Mouse (Mus musculus) myocyte (in vitro differentiated cells): ENCODE measurements around the gene Pianp. TPM values are rescaled to one million over a fixed set of nuclear protein-coding genes. Genes with fewer than 3 reads are reported as not detected.

Experiments used
- H3K27me3 ChIP-seq: one replicate; pipeline ENCODE4 v1.6.1; 2011; ENCODE audit not compliant: control insufficient read depth, insufficient read depth, insufficient read length
- H3K36me3 ChIP-seq: one replicate; pipeline ENCODE4 v1.6.1; 2011; ENCODE audit not compliant: control insufficient read depth, insufficient read depth
- H3K4me2 ChIP-seq: one replicate; pipeline ENCODE4 v1.6.1; 2011; ENCODE audit warnings: low read depth, control low read depth
- H3K4me3 ChIP-seq: one replicate; pipeline ENCODE4 v1.5.1; 2011; ENCODE audit warnings: mild to moderate bottlenecking, control low read depth, moderate library complexity
- H3K79me2 ChIP-seq: one replicate; pipeline ENCODE4 v1.6.1; 2011; ENCODE audit not compliant: control insufficient read depth, insufficient read depth
- H3ac ChIP-seq: one replicate; pipeline ENCODE4 v1.6.1; 2011; ENCODE audit not compliant: control insufficient read depth, insufficient read length
- CEBPB ChIP-seq: IDR thresholded peaks from 2 replicates; pipeline ENCODE4 v1.6.1; 2011; ENCODE audit warnings: mild to moderate bottlenecking, moderate library complexity; ENCODE audit not compliant: poor library complexity, insufficient read depth, severe bottlenecking
- E2F4 ChIP-seq: IDR thresholded peaks from one replicate; pipeline ENCODE4 v1.6.1; 2011; ENCODE audit warnings: mild to moderate bottlenecking, control low read depth, moderate library complexity; ENCODE audit not compliant: insufficient read depth
- MAX ChIP-seq: IDR thresholded peaks from one replicate; pipeline ENCODE4 v1.6.1; 2011; ENCODE audit warnings: low read depth, mild to moderate bottlenecking, control low read depth
- MYOD1 ChIP-seq, 3 experiments: IDR thresholded peaks; one replicate each; pipeline ENCODE4 v1.6.1; 2011; ENCODE audit warnings: control low read depth in 2 of 3, low read depth in 2 of 3, mild to moderate bottlenecking in 2 of 3, moderate library complexity in 1 of 3; ENCODE audit not compliant: insufficient read length in 2 of 3, control insufficient read depth in 1 of 3
- MYOG ChIP-seq, 3 experiments: IDR thresholded peaks; one replicate each; pipeline ENCODE4 v1.6.1; 2011; ENCODE audit warnings: control low read depth in 2 of 3, low read depth in 2 of 3, mild to moderate bottlenecking in 2 of 3; ENCODE audit not compliant: insufficient read length in 2 of 3, control insufficient read depth in 1 of 3, insufficient read depth in 1 of 3
- POLR2A ChIP-seq: IDR thresholded peaks from one replicate; pipeline ENCODE4 v1.6.1; 2011; ENCODE audit warnings: low read depth, mild to moderate bottlenecking, control low read depth, moderate library complexity; ENCODE audit not compliant: insufficient read length
- POLR2AphosphoS2 ChIP-seq: IDR thresholded peaks from one replicate; pipeline ENCODE4 v1.6.1; 2011; ENCODE audit warnings: low read depth, control low read depth; ENCODE audit not compliant: insufficient read length
- REST ChIP-seq: IDR thresholded peaks from one replicate; pipeline ENCODE4 v1.6.1; 2011; ENCODE audit warnings: mild to moderate bottlenecking, control low read depth, moderate library complexity; ENCODE audit not compliant: insufficient read depth, insufficient read length
- SRF ChIP-seq: IDR thresholded peaks from one replicate; pipeline ENCODE4 v1.6.1; 2011; ENCODE audit warnings: low read depth; ENCODE audit not compliant: control insufficient read depth, insufficient read length
- TCF12 ChIP-seq: IDR thresholded peaks from one replicate; pipeline ENCODE4 v1.6.1; 2011; ENCODE audit warnings: mild to moderate bottlenecking, control low read depth; ENCODE audit not compliant: poor library complexity, insufficient read depth, severe bottlenecking
- TCF3 ChIP-seq: IDR thresholded peaks from one replicate; pipeline ENCODE4 v1.6.1; 2011; ENCODE audit warnings: low read depth, control low read depth; ENCODE audit not compliant: insufficient read length
- USF1 ChIP-seq: IDR thresholded peaks from one replicate; pipeline ENCODE4 v1.6.1; 2011; ENCODE audit warnings: low read depth, mild to moderate bottlenecking, control low read depth, moderate library complexity
- polyA plus RNA-seq: library from polyadenylated mRNA; unstranded; fragments of >200 nt; fragmentation: generic; extraction: Trizol; gene quantifications from one replicate; pipeline ENCODE4 v1.2.1, GENCODE M21; 2012; ENCODE audit warnings: missing spikeins

Pianp gene
- polyA plus RNA-seq, 1 experiment: 1.1 TPM

DNA sequence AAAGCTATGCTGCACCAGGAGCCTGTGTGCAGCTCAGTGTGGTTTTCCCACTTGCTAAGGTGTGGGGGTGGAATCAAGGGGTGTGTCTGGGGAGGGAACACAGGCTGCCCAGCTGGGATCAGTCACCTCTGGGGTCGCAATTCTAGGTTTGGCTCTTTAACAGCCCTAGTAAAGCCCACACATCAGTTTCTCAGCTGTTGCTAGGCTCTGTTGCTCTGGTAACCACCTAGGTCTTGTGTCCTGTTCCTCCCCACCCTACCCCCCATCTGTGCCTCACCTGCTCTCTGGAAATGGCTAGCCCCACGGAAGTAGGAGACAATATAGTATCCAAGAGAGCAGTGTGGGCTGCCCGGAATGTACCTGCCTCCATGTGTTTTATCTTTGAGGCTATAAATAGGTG is 7.2 kb downstream of the Pianp start:
- no peaks in the 10 kb centered on the region for H3K27me3 ChIP-seq
- H3K36me3 ChIP-seq: no peaks in the 10 kb centered on the region
- H3ac ChIP-seq: no peak overlapping the region
- TF ChIP-seq SRF (no peak), MYOG (IDR thresholded peaks at IDR 0.05; ENCODE audit: control insufficient read depth in 1 of 3, insufficient read depth in 1 of 3, insufficient read length in 2 of 3, low read depth in 2 of 3) (no peak), CEBPB (no peak)
- no peaks in the 10 kb centered on the region for H3K79me2 ChIP-seq
- H3K4me2 ChIP-seq: no peak overlapping the region
- no peak overlapping the region for H3K4me3 ChIP-seq

DNA sequence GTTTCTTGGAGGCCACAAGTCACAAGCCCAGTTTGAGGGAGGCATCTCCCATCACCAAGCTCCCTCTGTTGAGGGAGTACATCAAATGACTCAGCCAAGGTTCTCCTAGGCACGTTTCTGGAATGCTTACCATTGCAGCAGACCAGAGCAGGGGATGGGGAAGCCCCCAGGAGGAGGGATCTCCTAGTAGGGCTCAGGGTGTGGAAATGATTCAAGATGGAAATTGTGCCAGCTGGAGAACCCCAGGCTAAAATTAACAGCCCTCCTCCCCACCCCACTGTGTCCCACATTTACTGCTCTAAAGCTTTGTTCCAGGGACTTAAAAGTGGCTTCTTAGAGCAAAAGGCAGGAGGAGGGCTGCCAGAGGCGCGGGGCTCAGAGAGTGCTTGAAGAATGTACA is 8.6 kb downstream of the Pianp start:
- H3K4me2 ChIP-seq: no peak overlapping the region
- H3K27me3 ChIP-seq: no peaks in the 10 kb centered on the region
- H3ac ChIP-seq: no peak overlapping the region
- H3K79me2 ChIP-seq: peaks cover 6% of the 10 kb centered on the region
- TF ChIP-seq TCF3: no peak
- no peak for TF ChIP-seq USF1
- TF ChIP-seq SRF: no peak
- no peak for TF ChIP-seq CEBPB
- no peak for TF ChIP-seq POLR2AphosphoS2
- TF ChIP-seq REST: no peak
- TF ChIP-seq MYOD1 (IDR thresholded peaks at IDR 0.05; ENCODE audit: control insufficient read depth in 1 of 3, insufficient read length in 2 of 3, low read depth in 2 of 3): no peak
- TF ChIP-seq E2F4: no peak
- no peak for TF ChIP-seq MYOG (IDR thresholded peaks at IDR 0.05; ENCODE audit: control insufficient read depth in 1 of 3, insufficient read depth in 1 of 3, insufficient read length in 2 of 3, low read depth in 2 of 3)
- TF ChIP-seq POLR2A: no peak
- TF ChIP-seq MAX: no peak
- TF ChIP-seq TCF12: no peak
- H3K4me3 ChIP-seq: no peak overlapping the region
- H3K36me3 ChIP-seq: no peaks in the 10 kb centered on the region

- H3K4me3 ChIP-seq: peak overlapping the region; percentile 60
- peaks cover 13% of the 10 kb centered on the region for H3K36me3 ChIP-seq
- TF ChIP-seq POLR2A: no peak
- TF ChIP-seq POLR2AphosphoS2: no peak
- TF ChIP-seq REST: no peak
- peak overlapping the region; percentile 83 for H3K4me2 ChIP-seq
- H3K79me2 ChIP-seq: peaks cover 36% of the 10 kb centered on the region
- no peaks in the 10 kb centered on the region for H3K27me3 ChIP-seq
- peak overlapping the region; percentile 94 for H3ac ChIP-seq
Observed at GRCm38 (mm10) chr6:125008060-125008459, 11.6 kb downstream of the Pianp start.

GRCm38 (mm10) chr6:125008586-125009128 is 12.2 kb downstream of the Pianp start:
- peaks cover 42% of the 10 kb centered on the region for H3K79me2 ChIP-seq
- TF ChIP-seq USF1 (no peak), REST (no peak), E2F4 (no peak), TCF3 (no peak), MYOD1 (IDR thresholded peaks at IDR 0.05; ENCODE audit: control insufficient read depth in 1 of 3, insufficient read length in 2 of 3, low read depth in 2 of 3) (no peak), TCF12 (no peak), MAX (no peak), SRF (peak; percentile 75), MYOG (IDR thresholded peaks at IDR 0.05; ENCODE audit: control insufficient read depth in 1 of 3, insufficient read depth in 1 of 3, insufficient read length in 2 of 3, low read depth in 2 of 3) (no peak), CEBPB (no peak), POLR2AphosphoS2 (peak; percentile 96), POLR2A (peak; percentile 65)
- peak overlapping the region; percentile 94 for H3ac ChIP-seq
- no peaks in the 10 kb centered on the region for H3K27me3 ChIP-seq
- peaks cover 13% of the 10 kb centered on the region for H3K36me3 ChIP-seq
- H3K4me2 ChIP-seq: peak overlapping the region; percentile 83
- H3K4me3 ChIP-seq: peak overlapping the region; percentile 60

DNA sequence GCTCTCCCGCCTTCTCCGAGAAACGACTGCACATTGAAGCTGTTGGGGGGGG is 12.5 kb downstream of the Pianp start, which contains the start of gene Zfp384:
Gene Zfp384 (plus strand): TSS at position 17 of the 52 bp plus-strand sequence.
- Histone ChIP-seq H3K27me3 (no peaks in the 10 kb centered on the region), H3ac (peak within 1 kb of the TSS; percentile 94), H3K79me2 (peaks cover 45% of the 10 kb centered on the region), H3K4me3 (peak within 1 kb of the TSS; percentile 60), H3K36me3 (peaks cover 13% of the 10 kb centered on the region), H3K4me2 (peak within 1 kb of the TSS; percentile 97)
- TF ChIP-seq E2F4: no peak
